14 mouse cellular contexts compared by ENCODE assay signal in genomic region chr14:35009074-35009473, GRCm38 (mm10).
DNase-seq lines count a peak whose midpoint lies in the region; ATAC-seq and TF ChIP-seq lines count a peak whose summit lies in the region.
"Had no signal": no experiment of that assay in that cellular context is flagged by ENCODE, and none has a peak within 500 bp of the region (broad histone marks: within the 10 kb centered on the region; RNA-seq: fewer than 3 reads in every experiment).

No protein-coding gene starts in this region.

- H3K9me3 ChIP-seq in forebrain, embryonic 11.5 days (ENCODE audit: control insufficient read depth, low read length), result no peaks in the 10 kb centered on the region
- H3K9me3 ChIP-seq in forebrain, embryonic 10.5 days, result no peaks in the 10 kb centered on the region
- H3K9me3 ChIP-seq in liver, postnatal 0 days (ENCODE audit: low read length), result no peaks in the 10 kb centered on the region
- no peaks in the 10 kb centered on the region for H3K9me3 ChIP-seq in liver, embryonic 11.5 days (ENCODE audit: control insufficient read depth, low read length)
- H3K9me3 ChIP-seq in forebrain, embryonic 13.5 days (replicated peaks), result no peaks in the 10 kb centered on the region
- H3K9me3 ChIP-seq in midbrain, embryonic 16.5 days (replicated peaks; ENCODE audit: control insufficient read depth, low read length, poor library complexity, severe bottlenecking), result no peaks in the 10 kb centered on the region
- H3K9me3 ChIP-seq: heart, embryonic 15.5 days had no signal

- H3K27me3 ChIP-seq in forebrain, embryonic 11.5 days (ENCODE audit: control insufficient read depth, insufficient read depth, low read length), result no peaks in the 10 kb centered on the region
- no peaks in the 10 kb centered on the region for H3K27me3 ChIP-seq in forebrain, embryonic 10.5 days (ENCODE audit: poor library complexity, severe bottlenecking)
- no peaks in the 10 kb centered on the region for H3K27me3 ChIP-seq in liver, postnatal 0 days (ENCODE audit: insufficient read depth, low read length)
- no peaks in the 10 kb centered on the region for H3K27me3 ChIP-seq in liver, embryonic 11.5 days (replicated peaks; ENCODE audit: control insufficient read depth, insufficient read depth, low read length)
- no peaks in the 10 kb centered on the region for H3K27me3 ChIP-seq in forebrain, embryonic 13.5 days
- H3K27me3 ChIP-seq in midbrain, embryonic 16.5 days (ENCODE audit: control insufficient read depth, insufficient read depth, low read depth, low read length), result no peaks in the 10 kb centered on the region
- H3K27me3 ChIP-seq: heart, embryonic 15.5 days had no signal

- TF ChIP-seq EP300 in liver, postnatal 0 days (IDR thresholded peaks at IDR 0.05; ENCODE audit: low read depth), result no peak

- no peak for TF ChIP-seq CTCF in liver, postnatal 0 days (IDR thresholded peaks at IDR 0.05; ENCODE audit: low read depth)

- H3K9ac ChIP-seq in forebrain, embryonic 11.5 days (ENCODE audit: low read length), result no peak overlapping the region
- H3K9ac ChIP-seq in liver, postnatal 0 days (replicated peaks), result no peak overlapping the region
- no peak overlapping the region for H3K9ac ChIP-seq in liver, embryonic 11.5 days (ENCODE audit: low read depth, low read length)
- no peak overlapping the region for H3K9ac ChIP-seq in forebrain, embryonic 13.5 days
- no peak overlapping the region for H3K9ac ChIP-seq in midbrain, embryonic 16.5 days (ENCODE audit: low read depth, low read length)
- H3K9ac ChIP-seq: heart, embryonic 15.5 days had no signal

- no peak overlapping the region for H3K4me2 ChIP-seq in forebrain, embryonic 11.5 days (ENCODE audit: low read depth, low read length, severe bottlenecking)
- H3K4me2 ChIP-seq in liver, postnatal 0 days (ENCODE audit: low read depth, low read length), result no peak overlapping the region
- H3K4me2 ChIP-seq in liver, embryonic 11.5 days, result no peak overlapping the region
- H3K4me2 ChIP-seq in forebrain, embryonic 13.5 days, result peak overlapping the region; percentile 28
- no peak overlapping the region for H3K4me2 ChIP-seq in midbrain, embryonic 16.5 days (ENCODE audit: low read length)
- H3K4me2 ChIP-seq: heart, embryonic 15.5 days had no signal

- H3K4me3 ChIP-seq in forebrain, embryonic 11.5 days (ENCODE audit: low read depth, low read length), result no peak overlapping the region
- no peak overlapping the region for H3K4me3 ChIP-seq in forebrain, embryonic 10.5 days
- H3K4me3 ChIP-seq in liver, postnatal 0 days (ENCODE audit: low read depth, low read length), result no peak overlapping the region
- H3K4me3 ChIP-seq in liver, embryonic 11.5 days (ENCODE audit: low read depth, low read length), result no peak overlapping the region
- no peak overlapping the region for H3K4me3 ChIP-seq in forebrain, embryonic 13.5 days
- no peak overlapping the region for H3K4me3 ChIP-seq in midbrain, embryonic 16.5 days (ENCODE audit: low read depth, low read length)
- H3K4me3 ChIP-seq: gastrocnemius, adult 2 months; heart, embryonic 15.5 days had no signal

- peak; percentile 18; the same call in 1 of the 2 replicates for ATAC-seq in forebrain, embryonic 11.5 days (replicated peaks; ENCODE audit: low FRiP score)
- ATAC-seq in liver, postnatal 0 days, result peak; percentile 23; the same call in 1 of the 2 replicates
- ATAC-seq in liver, embryonic 11.5 days (replicated peaks; ENCODE audit: low FRiP score), result no peak
- ATAC-seq in forebrain, embryonic 13.5 days, result peak; percentile 72
- peak; percentile 25; the same call in 1 of the 2 replicates for ATAC-seq in midbrain, embryonic 16.5 days
- no peak for ATAC-seq in megakaryocyte progenitor cell, adult 5-6 weeks (replicated peaks; ENCODE audit: poor library complexity)
- ATAC-seq: lung, postnatal 0 days had no signal

- no peak overlapping the region for H3K27ac ChIP-seq in forebrain, embryonic 11.5 days (ENCODE audit: low read depth, low read length)
- H3K27ac ChIP-seq in forebrain, embryonic 10.5 days, result no peak overlapping the region
- no peak overlapping the region for H3K27ac ChIP-seq in liver, postnatal 0 days (ENCODE audit: low read depth)
- H3K27ac ChIP-seq in liver, embryonic 11.5 days (ENCODE audit: low read depth, low read length), result no peak overlapping the region
- no peak overlapping the region for H3K27ac ChIP-seq in forebrain, embryonic 13.5 days
- H3K27ac ChIP-seq in midbrain, embryonic 16.5 days (ENCODE audit: low read length), result no peak overlapping the region
- H3K27ac ChIP-seq: gastrocnemius, adult 2 months; heart, embryonic 15.5 days had no signal

- DNase-seq in forebrain, embryonic 11.5 days (ENCODE audit: low spot score), result no peak
- DNase-seq in forebrain, embryonic 10.5 days (ENCODE audit: extremely low spot score, low spot score), result no peak
- DNase-seq in liver, postnatal 0 days, result no peak
- no peak for DNase-seq in liver, embryonic 11.5 days (ENCODE audit: low spot score)
- DNase-seq in adrenal gland, postnatal 14 days, result no peak
- DNase-seq: cerebellum, adult 18-20 months; gastrocnemius, adult 2 months; kidney, adult 2 months; spleen, adult 18-20 months had no signal

- 18% methylated on average over 9 of the region's 9 CpGs for WGBS in forebrain, embryonic 11.5 days
- 27% methylated on average over 9 of the region's 9 CpGs for WGBS in forebrain, embryonic 10.5 days
- 20% methylated on average over 9 of the region's 9 CpGs for WGBS in liver, postnatal 0 days (ENCODE audit: insufficient replicate concordance)
- WGBS in liver, embryonic 11.5 days, result 35% methylated on average over 9 of the region's 9 CpGs
- 12% methylated on average over 9 of the region's 9 CpGs for WGBS in forebrain, embryonic 13.5 days
- WGBS in midbrain, embryonic 16.5 days, result 27% methylated on average over 9 of the region's 9 CpGs

- no peaks in the 10 kb centered on the region for H3K4me1 ChIP-seq in forebrain, embryonic 11.5 days (replicated peaks; ENCODE audit: control insufficient read depth, insufficient read depth, low read length)
- H3K4me1 ChIP-seq in forebrain, embryonic 10.5 days, result peaks cover 5% of the 10 kb centered on the region
- no peaks in the 10 kb centered on the region for H3K4me1 ChIP-seq in liver, postnatal 0 days (ENCODE audit: insufficient read depth)
- H3K4me1 ChIP-seq in liver, embryonic 11.5 days (replicated peaks; ENCODE audit: control insufficient read depth, insufficient read depth, low read length), result no peaks in the 10 kb centered on the region
- peaks cover 12% of the 10 kb centered on the region for H3K4me1 ChIP-seq in forebrain, embryonic 13.5 days
- peaks cover 12% of the 10 kb centered on the region for H3K4me1 ChIP-seq in midbrain, embryonic 16.5 days (ENCODE audit: control insufficient read depth, insufficient read depth, low read length)

- H3K36me3 ChIP-seq in forebrain, embryonic 11.5 days (ENCODE audit: control insufficient read depth, insufficient read depth, low read length), result no peaks in the 10 kb centered on the region
- no peaks in the 10 kb centered on the region for H3K36me3 ChIP-seq in forebrain, embryonic 10.5 days (replicated peaks)
- no peaks in the 10 kb centered on the region for H3K36me3 ChIP-seq in liver, postnatal 0 days (replicated peaks; ENCODE audit: insufficient read depth, low read length)
- no peaks in the 10 kb centered on the region for H3K36me3 ChIP-seq in liver, embryonic 11.5 days (ENCODE audit: control insufficient read depth, insufficient read depth, low read length)
- no peaks in the 10 kb centered on the region for H3K36me3 ChIP-seq in forebrain, embryonic 13.5 days (ENCODE audit: poor library complexity, severe bottlenecking)
- H3K36me3 ChIP-seq in midbrain, embryonic 16.5 days (ENCODE audit: control insufficient read depth, insufficient read depth, low read length), result no peaks in the 10 kb centered on the region
- H3K36me3 ChIP-seq: heart, embryonic 15.5 days had no signal

Comparison
In these comparisons a context has a peak if more than half of its experiments do, and no peak if none do; other contexts are left out.
1. ATAC-seq: peak in forebrain, embryonic 11.5 days (single experiment), liver, postnatal 0 days (single experiment), forebrain, embryonic 13.5 days (single experiment) and midbrain, embryonic 16.5 days (single experiment); none in liver, embryonic 11.5 days (single experiment) and megakaryocyte progenitor cell, adult 5-6 weeks (single experiment).